Mouse (Mus musculus): ENCODE measurements around the gene Simc1. TPM values are rescaled to one million over a fixed set of nuclear protein-coding genes. Genes with fewer than 3 reads are reported as not detected.

The Simc1 gene
- total and polyA plus RNA-seq, 3 experiments: 4.9 to 11.9 TPM; not detected in 1

- Histone ChIP-seq H3K4me3 (ENCODE audit: control insufficient read depth in 1 of 2, insufficient read depth in 1 of 2, low read depth in 2 of 2, low read length in 2 of 2) (peak overlapping the region in 1 of 2 experiments; percentile 15; a peak in 1 of 4 replicates), H3K79me2 (ENCODE audit: control insufficient read depth, insufficient read depth, low read length, poor library complexity) (no peaks in the 10 kb centered on the region), H3K9me3 (replicated peaks; ENCODE audit: insufficient read depth, low read length) (no peaks in the 10 kb centered on the region), H3K36me3 (ENCODE audit: control insufficient read depth in 1 of 2, insufficient read depth in 2 of 2, low read length in 2 of 2) (peaks cover 0 to 6% of the 10 kb centered on the region in 2 experiments; a peak in 2 of 4 replicates), H3K27ac (ENCODE audit: control insufficient read depth, low read depth, low read length) (peak overlapping the region; percentile 68), H3K27me3 (ENCODE audit: control insufficient read depth in 1 of 2, insufficient read depth in 2 of 2, low read length in 2 of 2) (no peaks in the 10 kb centered on the region), H3K9ac (ENCODE audit: control insufficient read depth, low read depth, low read length, poor library complexity, severe bottlenecking) (peak overlapping the region; percentile 52), H3K4me1 (ENCODE audit: control insufficient read depth in 1 of 2, insufficient read depth in 2 of 2, low read length in 2 of 2) (peaks cover 0 to 9% of the 10 kb centered on the region in 2 experiments; a peak in 2 of 4 replicates)
- TF ChIP-seq E2F4 (IDR thresholded peaks at IDR 0.05; ENCODE audit: borderline replicate concordance, low read depth, low read length) (no peak), POLR2A (IDR thresholded peaks at IDR 0.05; ENCODE audit: control insufficient read depth in 1 of 2, insufficient read depth in 1 of 2, low read depth in 1 of 2, low read length in 2 of 2, poor library complexity in 1 of 2) (peak in 1 of 2 experiments; percentile 57; a peak in 2 of 4 replicates)
- peak; percentile 93 for DNase-seq (ENCODE audit: low read depth, low spot score)
These were observed 27.9 kb upstream of the Simc1 start for GRCm38 (mm10) chr13:54475702-54476101.

GRCm38 (mm10) chr13:54479286-54479685, 24.3 kb upstream of the Simc1 start:
- H3K36me3 ChIP-seq (ENCODE audit: control insufficient read depth in 1 of 2, insufficient read depth in 2 of 2, low read length in 2 of 2): peaks cover 0 to 6% of the 10 kb centered on the region in 2 experiments; a peak in 2 of 4 replicates
- TF ChIP-seq TBP (IDR thresholded peaks at IDR 0.05; ENCODE audit: low read depth, low read length): 0 out of 2 replicates have a peak, but pooled peaks have one; percentile 25
- no peak for TF ChIP-seq MAX (IDR thresholded peaks at IDR 0.05; ENCODE audit: low read length)
- H3K9me3 ChIP-seq (replicated peaks; ENCODE audit: insufficient read depth, low read length): no peaks in the 10 kb centered on the region
- no peaks in the 10 kb centered on the region for H3K27me3 ChIP-seq (ENCODE audit: control insufficient read depth in 1 of 2, insufficient read depth in 2 of 2, low read length in 2 of 2)
- no peak overlapping the region for H3K9ac ChIP-seq (ENCODE audit: control insufficient read depth, low read depth, low read length, poor library complexity, severe bottlenecking)
- H3K79me2 ChIP-seq (ENCODE audit: control insufficient read depth, insufficient read depth, low read length, poor library complexity): no peaks in the 10 kb centered on the region
- H3K27ac ChIP-seq (ENCODE audit: control insufficient read depth, low read depth, low read length): no peak overlapping the region
- peaks cover 0 to 9% of the 10 kb centered on the region in 2 experiments; a peak in 2 of 4 replicates for H3K4me1 ChIP-seq (ENCODE audit: control insufficient read depth in 1 of 2, insufficient read depth in 2 of 2, low read length in 2 of 2)
- H3K4me3 ChIP-seq (ENCODE audit: control insufficient read depth in 1 of 2, insufficient read depth in 1 of 2, low read depth in 2 of 2, low read length in 2 of 2): no peak overlapping the region
- no peak for DNase-seq (ENCODE audit: low read depth, low spot score)

DNA sequence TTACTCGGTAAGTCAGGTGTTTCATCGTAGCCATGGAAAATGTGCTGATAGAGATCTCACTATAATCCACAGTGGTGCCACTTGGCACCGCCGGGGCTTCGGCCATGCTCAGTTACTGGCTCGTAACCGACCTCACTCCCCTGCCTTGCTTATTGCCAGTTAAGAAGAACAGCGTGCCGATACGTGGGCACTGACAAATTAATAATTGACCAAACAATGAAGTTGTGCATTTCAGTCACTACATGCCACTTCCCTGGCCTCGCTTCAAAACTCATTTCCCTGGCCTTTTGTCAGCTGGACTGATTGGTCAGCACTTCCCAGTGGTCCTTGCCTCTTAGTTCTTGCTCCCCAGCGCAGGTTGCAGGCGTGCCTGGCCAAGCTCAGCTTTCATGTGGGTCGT, 22.1 kb upstream of the Simc1 start:
- no peak for TF ChIP-seq ZNF384 (IDR thresholded peaks at IDR 0.05; ENCODE audit: low read depth, low read length)
- Histone ChIP-seq H3K4me3 (ENCODE audit: control insufficient read depth in 1 of 2, insufficient read depth in 1 of 2, low read depth in 2 of 2, low read length in 2 of 2) (no peak overlapping the region), H3K36me3 (ENCODE audit: control insufficient read depth in 1 of 2, insufficient read depth in 2 of 2, low read length in 2 of 2) (no peaks in the 10 kb centered on the region), H3K9me3 (replicated peaks; ENCODE audit: insufficient read depth, low read length) (no peaks in the 10 kb centered on the region), H3K4me1 (ENCODE audit: control insufficient read depth in 1 of 2, insufficient read depth in 2 of 2, low read length in 2 of 2) (no peaks in the 10 kb centered on the region), H3K27me3 (ENCODE audit: control insufficient read depth in 1 of 2, insufficient read depth in 2 of 2, low read length in 2 of 2) (no peaks in the 10 kb centered on the region), H3K9ac (ENCODE audit: control insufficient read depth, low read depth, low read length, poor library complexity, severe bottlenecking) (no peak overlapping the region), H3K79me2 (ENCODE audit: control insufficient read depth, insufficient read depth, low read length, poor library complexity) (no peaks in the 10 kb centered on the region), H3K27ac (ENCODE audit: control insufficient read depth, low read depth, low read length) (no peak overlapping the region)
- no peak for DNase-seq (ENCODE audit: low read depth, low spot score)

- Histone ChIP-seq H3K9ac (ENCODE audit: control insufficient read depth, low read depth, low read length, poor library complexity, severe bottlenecking) (no peak overlapping the region), H3K27me3 (ENCODE audit: control insufficient read depth in 1 of 2, insufficient read depth in 2 of 2, low read length in 2 of 2) (peaks cover 2 to 11% of the 10 kb centered on the region in 2 experiments; a peak in 3 of 4 replicates), H3K4me3 (ENCODE audit: control insufficient read depth in 1 of 2, insufficient read depth in 1 of 2, low read depth in 2 of 2, low read length in 2 of 2) (no peak overlapping the region), H3K4me1 (ENCODE audit: control insufficient read depth in 1 of 2, insufficient read depth in 2 of 2, low read length in 2 of 2) (0 out of 4 replicates have a peak, but pooled peaks cover 0 to 5% of the 10 kb centered on the region in 2 experiments), H3K27ac (ENCODE audit: control insufficient read depth, low read depth, low read length) (no peak overlapping the region), H3K9me3 (replicated peaks; ENCODE audit: insufficient read depth, low read length) (no peaks in the 10 kb centered on the region), H3K36me3 (ENCODE audit: control insufficient read depth in 1 of 2, insufficient read depth in 2 of 2, low read length in 2 of 2) (no peaks in the 10 kb centered on the region), H3K79me2 (ENCODE audit: control insufficient read depth, insufficient read depth, low read length, poor library complexity) (no peaks in the 10 kb centered on the region)
- DNase-seq (ENCODE audit: low read depth, low spot score): no peak
- TF ChIP-seq TBP (IDR thresholded peaks at IDR 0.05; ENCODE audit: low read depth, low read length): no peak
- TF ChIP-seq MEF2A (IDR thresholded peaks at IDR 0.05; ENCODE audit: extremely low read depth, insufficient replicate concordance, low read depth, low read length, poor library complexity, severe bottlenecking): no peak
- TF ChIP-seq RAD21 (IDR thresholded peaks at IDR 0.05; ENCODE audit: low read depth, low read length): no peak
- no peak for TF ChIP-seq ZNF384 (IDR thresholded peaks at IDR 0.05; ENCODE audit: low read depth, low read length)
These were observed 13.2 kb upstream of the Simc1 start for GRCm38 (mm10) chr13:54490411-54490810.

Data from MEL (cell line).